ENCODE assay signal across 29 mouse cellular contexts in genomic region chr3:81068550-81068949, GRCm38 (mm10). TPM values are rescaled to one million over a fixed set of nuclear protein-coding genes. Genes with fewer than 3 reads are reported as not detected.
DNase-seq lines count a peak whose midpoint lies in the region; ATAC-seq and TF ChIP-seq lines count a peak whose summit lies in the region.
"Had no signal": no experiment of that assay in that cellular context is flagged by ENCODE, and none has a peak within 500 bp of the region (broad histone marks: within the 10 kb centered on the region; RNA-seq: fewer than 3 reads in every experiment).

No protein-coding gene starts in this region.

- no peaks in the 10 kb centered on the region for H3K27me3 ChIP-seq in hindbrain, postnatal 0 days (ENCODE audit: insufficient read depth, low read length)
- H3K27me3 ChIP-seq in hindbrain, embryonic 16.5 days (replicated peaks; ENCODE audit: control insufficient read depth, insufficient read depth, low read length) = no peaks in the 10 kb centered on the region
- no peaks in the 10 kb centered on the region for H3K27me3 ChIP-seq in midbrain, embryonic 11.5 days (ENCODE audit: control insufficient read depth, insufficient read depth, low read length)
- no peaks in the 10 kb centered on the region for H3K27me3 ChIP-seq in midbrain, embryonic 13.5 days
- H3K27me3 ChIP-seq in intestine, embryonic 15.5 days (replicated peaks) = no peaks in the 10 kb centered on the region
- H3K27me3 ChIP-seq in stomach, postnatal 0 days (ENCODE audit: control insufficient read depth, insufficient read depth, low read length) = no peaks in the 10 kb centered on the region; the same call in 1 of the 2 replicates
- H3K27me3 ChIP-seq: embryonic facial prominence, embryonic 13.5 days; forebrain, embryonic 13.5 days; heart, embryonic 15.5 days; megakaryocyte, embryonic 14.5 days; midbrain, embryonic 15.5 days; neural tube, embryonic 12.5 days had no signal

- no peaks in the 10 kb centered on the region for H3K36me3 ChIP-seq in hindbrain, postnatal 0 days (ENCODE audit: insufficient read depth, low read length)
- H3K36me3 ChIP-seq in hindbrain, embryonic 16.5 days (ENCODE audit: control insufficient read depth, insufficient read depth, low read length) = no peaks in the 10 kb centered on the region
- H3K36me3 ChIP-seq in midbrain, embryonic 11.5 days (ENCODE audit: control insufficient read depth, insufficient read depth, low read length) = no peaks in the 10 kb centered on the region
- H3K36me3 ChIP-seq in midbrain, embryonic 13.5 days = no peaks in the 10 kb centered on the region
- no peaks in the 10 kb centered on the region for H3K36me3 ChIP-seq in intestine, embryonic 15.5 days
- no peaks in the 10 kb centered on the region for H3K36me3 ChIP-seq in stomach, postnatal 0 days (ENCODE audit: control insufficient read depth, insufficient read depth, low read length)
- H3K36me3 ChIP-seq: embryonic facial prominence, embryonic 13.5 days; heart, embryonic 15.5 days; midbrain, embryonic 15.5 days; neural tube, embryonic 12.5 days had no signal

- H3K4me3 ChIP-seq in hindbrain, postnatal 0 days (ENCODE audit: low read length) = no peak overlapping the region
- no peak overlapping the region for H3K4me3 ChIP-seq in hindbrain, embryonic 16.5 days (ENCODE audit: low read length)
- no peak overlapping the region for H3K4me3 ChIP-seq in midbrain, embryonic 11.5 days (ENCODE audit: low read depth, low read length)
- no peak overlapping the region for H3K4me3 ChIP-seq in midbrain, embryonic 13.5 days (replicated peaks)
- H3K4me3 ChIP-seq in intestine, embryonic 15.5 days (replicated peaks) = no peak overlapping the region
- H3K4me3 ChIP-seq in stomach, postnatal 0 days (ENCODE audit: low read depth, low read length) = no peak overlapping the region
- H3K4me3 ChIP-seq: embryonic facial prominence, embryonic 13.5 days; forebrain, embryonic 13.5 days; heart, embryonic 15.5 days; megakaryocyte, embryonic 14.5 days; midbrain, embryonic 15.5 days; neural tube, embryonic 12.5 days had no signal

- ATAC-seq in hindbrain, postnatal 0 days = 0 out of 2 replicates have a peak, but pooled peaks have one; percentile 61
- ATAC-seq in hindbrain, embryonic 16.5 days = no peak
- 0 out of 2 replicates have a peak, but pooled peaks have one; percentile 55 for ATAC-seq in midbrain, embryonic 11.5 days (ENCODE audit: low FRiP score)
- no peak for ATAC-seq in midbrain, embryonic 13.5 days
- peak; percentile 61; the same call in 1 of the 2 replicates for ATAC-seq in intestine, embryonic 15.5 days
- peak; percentile 40; the same call in 1 of the 2 replicates for ATAC-seq in stomach, postnatal 0 days (ENCODE audit: low FRiP score, low TSS enrichment)
- ATAC-seq: CD4-positive, CD25-positive, alpha-beta regulatory T cell, adult 4 months; forebrain, embryonic 13.5 days; midbrain, embryonic 15.5 days had no signal

- no peak overlapping the region for H3K9ac ChIP-seq in hindbrain, postnatal 0 days (replicated peaks; ENCODE audit: low read length)
- H3K9ac ChIP-seq in hindbrain, embryonic 16.5 days (ENCODE audit: low read depth, low read length) = no peak overlapping the region
- H3K9ac ChIP-seq in midbrain, embryonic 11.5 days (ENCODE audit: low read length) = no peak overlapping the region
- H3K9ac ChIP-seq in midbrain, embryonic 13.5 days (replicated peaks) = no peak overlapping the region
- H3K9ac ChIP-seq in intestine, embryonic 15.5 days = no peak overlapping the region
- H3K9ac ChIP-seq in stomach, postnatal 0 days (ENCODE audit: low read length) = no peak overlapping the region
- H3K9ac ChIP-seq: embryonic facial prominence, embryonic 13.5 days; forebrain, embryonic 13.5 days; heart, embryonic 15.5 days; liver, embryonic 14.5 days; midbrain, embryonic 15.5 days; neural tube, embryonic 12.5 days had no signal

- H3K4me2 ChIP-seq in hindbrain, postnatal 0 days (ENCODE audit: low read depth, low read length) = no peak overlapping the region
- H3K4me2 ChIP-seq in hindbrain, embryonic 16.5 days (ENCODE audit: low read length) = no peak overlapping the region
- no peak overlapping the region for H3K4me2 ChIP-seq in midbrain, embryonic 11.5 days
- no peak overlapping the region for H3K4me2 ChIP-seq in midbrain, embryonic 13.5 days (replicated peaks)
- no peak overlapping the region for H3K4me2 ChIP-seq in intestine, embryonic 15.5 days (replicated peaks)
- H3K4me2 ChIP-seq in stomach, postnatal 0 days (replicated peaks; ENCODE audit: low read depth) = no peak overlapping the region
- H3K4me2 ChIP-seq: embryonic facial prominence, embryonic 13.5 days; forebrain, embryonic 13.5 days; heart, embryonic 15.5 days; midbrain, embryonic 15.5 days; neural tube, embryonic 12.5 days had no signal

- no peaks in the 10 kb centered on the region for H3K9me3 ChIP-seq in hindbrain, postnatal 0 days (ENCODE audit: low read length)
- H3K9me3 ChIP-seq in hindbrain, embryonic 16.5 days (ENCODE audit: control insufficient read depth, low read length) = no peaks in the 10 kb centered on the region
- H3K9me3 ChIP-seq in midbrain, embryonic 11.5 days (ENCODE audit: control insufficient read depth, low read length) = no peaks in the 10 kb centered on the region
- no peaks in the 10 kb centered on the region for H3K9me3 ChIP-seq in midbrain, embryonic 13.5 days
- H3K9me3 ChIP-seq in intestine, embryonic 15.5 days = no peaks in the 10 kb centered on the region
- H3K9me3 ChIP-seq in stomach, postnatal 0 days (ENCODE audit: control insufficient read depth, low read length) = no peaks in the 10 kb centered on the region
- H3K9me3 ChIP-seq: embryonic facial prominence, embryonic 13.5 days; forebrain, embryonic 13.5 days; heart, embryonic 15.5 days; megakaryocyte, embryonic 14.5 days; midbrain, embryonic 15.5 days; neural tube, embryonic 12.5 days had no signal

- no peak for TF ChIP-seq CTCF in hindbrain, postnatal 0 days (IDR thresholded peaks at IDR 0.05; ENCODE audit: low read depth)
- TF ChIP-seq CTCF in stomach, postnatal 0 days (IDR thresholded peaks at IDR 0.05; ENCODE audit: low read depth) = no peak

- DNase-seq in hindbrain, postnatal 0 days (ENCODE audit: low spot score) = no peak
- no peak for DNase-seq in midbrain, embryonic 11.5 days (ENCODE audit: low spot score, missing footprints)
- DNase-seq in stomach, postnatal 0 days (ENCODE audit: low spot score) = no peak
- no peak for DNase-seq in adipocyte (ENCODE audit: low spot score)
- DNase-seq in urinary bladder, postnatal 25 days (ENCODE audit: low spot score) = no peak
- DNase-seq: adrenal gland, adult 2 months; cerebellum, adult 8-10 months; cerebellum, postnatal 25 days; gastrocnemius, postnatal 14 days; kidney, adult 2 months; kidney, postnatal 4 days; layer of hippocampus, postnatal 36 days; left cerebral cortex, postnatal 4 days; lung, adult 2 months; lung, postnatal 4 days; right cerebral cortex, adult 18-20 months; right cerebral cortex, postnatal 4 days had no signal

- no peak for TF ChIP-seq EP300 in stomach, postnatal 0 days (optimal IDR thresholded peaks at IDR 0.05)

- no peak overlapping the region for H3K27ac ChIP-seq in hindbrain, postnatal 0 days
- H3K27ac ChIP-seq in hindbrain, embryonic 16.5 days (ENCODE audit: low read depth, low read length) = no peak overlapping the region
- H3K27ac ChIP-seq in midbrain, embryonic 11.5 days (ENCODE audit: low read depth, low read length) = no peak overlapping the region
- no peak overlapping the region for H3K27ac ChIP-seq in midbrain, embryonic 13.5 days
- H3K27ac ChIP-seq in intestine, embryonic 15.5 days = no peak overlapping the region
- no peak overlapping the region for H3K27ac ChIP-seq in stomach, postnatal 0 days (replicated peaks)
- H3K27ac ChIP-seq: embryonic facial prominence, embryonic 13.5 days; forebrain, embryonic 13.5 days; heart, embryonic 15.5 days; liver, embryonic 14.5 days; midbrain, embryonic 15.5 days; neural tube, embryonic 12.5 days had no signal

- no peaks in the 10 kb centered on the region for H3K4me1 ChIP-seq in hindbrain, postnatal 0 days (ENCODE audit: insufficient read depth, low read length)
- H3K4me1 ChIP-seq in hindbrain, embryonic 16.5 days (ENCODE audit: control insufficient read depth, insufficient read depth, low read depth, low read length) = no peaks in the 10 kb centered on the region
- H3K4me1 ChIP-seq in midbrain, embryonic 11.5 days (ENCODE audit: control insufficient read depth, insufficient read depth, low read length) = no peaks in the 10 kb centered on the region
- 0 out of 2 replicates have a peak, but pooled peaks cover 4% of the 10 kb centered on the region for H3K4me1 ChIP-seq in midbrain, embryonic 13.5 days (replicated peaks)
- H3K4me1 ChIP-seq in intestine, embryonic 15.5 days (replicated peaks) = no peaks in the 10 kb centered on the region
- no peaks in the 10 kb centered on the region for H3K4me1 ChIP-seq in stomach, postnatal 0 days (replicated peaks; ENCODE audit: control insufficient read depth, insufficient read depth)
- H3K4me1 ChIP-seq: embryonic facial prominence, embryonic 13.5 days; forebrain, embryonic 13.5 days; heart, embryonic 15.5 days; megakaryocyte, embryonic 14.5 days; midbrain, embryonic 15.5 days; neural tube, embryonic 12.5 days had no signal

- WGBS in hindbrain, postnatal 0 days = 34% methylated on average over 2 of the region's 2 CpGs
- WGBS in hindbrain, embryonic 16.5 days = 45% methylated on average over 2 of the region's 2 CpGs
- 57% methylated on average over 2 of the region's 2 CpGs for WGBS in midbrain, embryonic 11.5 days
- WGBS in midbrain, embryonic 13.5 days = 45% methylated on average over 2 of the region's 2 CpGs
- 37% methylated on average over 2 of the region's 2 CpGs for WGBS in intestine, embryonic 15.5 days
- 22% methylated on average over 2 of the region's 2 CpGs for WGBS in stomach, postnatal 0 days

RNA-seq across cellular contexts. Expression of gene Pdgfc, which starts 32.3 kb away (rescaled TPM):
- total RNA-seq in hindbrain, postnatal 0 days (2014; rRNA removed) = 5.4 and 7.1 TPM in 2 replicates
- 7.5 and 7.7 TPM in 2 replicates for polyA plus RNA-seq in hindbrain, postnatal 0 days (2015; fragmentation: Nextera tagmentation; extraction: Ambion mirVana)
- 6.7 and 7.2 TPM in 2 replicates for polyA plus RNA-seq in hindbrain, embryonic 16.5 days (2015; fragmentation: Nextera tagmentation; extraction: Ambion mirVana)
- polyA plus RNA-seq in midbrain, embryonic 11.5 days (2014; fragmentation: Nextera tagmentation; extraction: Ambion mirVana) = 7.1 and 7.2 TPM in 2 replicates
- 4.0 and 4.6 TPM in 2 replicates for polyA plus RNA-seq in midbrain, embryonic 13.5 days (2015; fragmentation: Nextera tagmentation; extraction: Ambion mirVana)
- polyA plus RNA-seq in intestine, embryonic 15.5 days (2015; fragmentation: Nextera tagmentation; extraction: Ambion mirVana) = 12.1 and 14.0 TPM in 2 replicates
- polyA plus RNA-seq in stomach, postnatal 0 days (2015; fragmentation: Nextera tagmentation; extraction: Ambion mirVana) = 7.4 and 7.9 TPM in 2 replicates
- total RNA-seq: granulocyte monocyte progenitor cell, adult 5-6 weeks had no signal
- polyA plus RNA-seq: CD4-positive, CD25-positive, alpha-beta regulatory T cell, adult 4 months had no signal

Comparison
In these comparisons a context has a peak if more than half of its experiments do, and no peak if none do; other contexts are left out.
1. ATAC-seq: peak in hindbrain, postnatal 0 days (single experiment), midbrain, embryonic 11.5 days (single experiment), intestine, embryonic 15.5 days (single experiment) and stomach, postnatal 0 days (single experiment); none in hindbrain, embryonic 16.5 days (single experiment) and midbrain, embryonic 13.5 days (single experiment).